Mouse (Mus musculus) heart, embryonic 14.5 days (tissue): ENCODE measurements around the gene Tmem176b. TPM values are rescaled to one million over a fixed set of nuclear protein-coding genes. Genes with fewer than 3 reads are reported as not detected.
"Not testable (repeated sequence)": the region's sequence is repeated elsewhere in the genome, so short reads cannot be mapped to it uniquely, and the experiment has no call there.

ENCODE experiments used
- ATAC-seq: fragments of 200-750 bp; cut with Nextera tagmentation; 2 replicates; pipeline ENCODE4 v1.8.0; 2017; ENCODE audit warnings: low read depth, moderate TSS enrichment; ENCODE audit not compliant: insufficient number of reproducible peaks, insufficient read depth, low FRiP score
- H3K27ac ChIP-seq, 2 experiments: fragments of 200-500 bp in 1 of 2; fragments of 300-500 bp in 1 of 2; sonication (generic) in 1 of 2; replicated peaks in 1 of 2; 2 replicates each; pipeline ENCODE4 v1.5.1; 2012 to 2014; ENCODE audit warnings: low read depth in 2 of 2, low read length in 2 of 2, control low read depth in 1 of 2, mild to moderate bottlenecking in 1 of 2, mixed read lengths in 1 of 2; ENCODE audit not compliant: control insufficient read depth in 1 of 2, insufficient read depth in 1 of 2
- H3K27me3 ChIP-seq: fragments of 300-500 bp; sonication (generic); 2 replicates; pipeline ENCODE4 v1.6.1; 2014; ENCODE audit warnings: mild to moderate bottlenecking, low read length, control low read depth; ENCODE audit not compliant: control insufficient read depth, insufficient read depth
- H3K36me3 ChIP-seq: fragments of 300-500 bp; sonication (generic); 2 replicates; pipeline ENCODE4 v1.6.1; 2014; ENCODE audit warnings: mild to moderate bottlenecking, control low read depth, low read length, mixed read lengths; ENCODE audit not compliant: control insufficient read depth, insufficient read depth
- H3K4me1 ChIP-seq, 2 experiments: fragments of 200-500 bp in 1 of 2; fragments of 300-500 bp in 1 of 2; sonication (generic) in 1 of 2; 2 replicates each; pipeline ENCODE4 v1.6.1; 2012 to 2014; ENCODE audit warnings: low read length in 2 of 2, control low read depth in 1 of 2, mixed read lengths in 1 of 2; ENCODE audit not compliant: control insufficient read depth in 2 of 2, insufficient read depth in 2 of 2
- H3K4me2 ChIP-seq: fragments of 300-500 bp; sonication (generic); 2 replicates; pipeline ENCODE4 v1.6.1; 2014; ENCODE audit warnings: mild to moderate bottlenecking, low read length
- H3K4me3 ChIP-seq, 2 experiments: fragments of 200-500 bp in 1 of 2; fragments of 300-500 bp in 1 of 2; sonication (generic) in 1 of 2; 2 replicates each; pipeline ENCODE4 v1.5.1; 2012 to 2014; ENCODE audit warnings: low read length in 2 of 2, mild to moderate bottlenecking in 2 of 2, control low read depth in 1 of 2, low read depth in 1 of 2, moderate library complexity in 1 of 2; ENCODE audit not compliant: control insufficient read depth in 1 of 2, insufficient read depth in 1 of 2
- H3K9ac ChIP-seq: fragments of 300-500 bp; sonication (generic); 2 replicates; pipeline ENCODE4 v1.6.1; 2014; ENCODE audit warnings: mild to moderate bottlenecking, low read length
- H3K9me3 ChIP-seq: fragments of 300-500 bp; sonication (generic); 2 replicates; pipeline ENCODE4 v1.6.1; 2016; ENCODE audit warnings: low read length, control low read depth; ENCODE audit not compliant: control insufficient read depth
- WGBS: fragments of 180-500 bp; shearing (Covaris S2); extraction: QIAGEN DNeasy Blood & Tissue Kit; methylation state at CpG from one replicate; pipeline ENCODE4 v1.1.7; 2014; 5-methylcytosine and 5-hydroxymethylcytosine counted together
- polyA plus RNA-seq: library from polyadenylated mRNA; unstranded; fragments of >200 nt; fragmentation: Nextera tagmentation; extraction: Ambion mirVana; gene quantifications from 2 replicates; pipeline ENCODE4 v1.2.1, GENCODE M21; 2014

Gene Tmem176b
- polyA plus RNA-seq, 1 experiment from 2014 or later: 295 TPM

DNA sequence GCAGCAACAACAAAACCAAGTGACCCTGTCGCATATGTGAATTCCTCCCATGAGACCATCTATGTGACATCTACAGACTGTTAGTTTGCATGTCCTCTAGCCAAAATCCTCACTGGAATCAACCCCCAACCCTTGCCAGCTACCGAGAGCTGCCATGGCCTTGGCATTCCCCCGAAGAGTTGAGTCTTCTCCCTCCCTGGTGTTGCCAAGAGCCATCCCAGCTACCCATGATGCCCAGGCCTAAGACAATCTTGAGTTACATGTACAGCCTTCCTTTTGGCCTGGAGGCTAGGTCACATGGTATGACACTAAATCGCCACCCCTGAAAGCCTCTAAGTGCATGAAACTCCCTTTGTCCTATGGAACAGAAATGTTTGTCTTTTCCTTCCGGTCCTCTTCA is 10.2 kb downstream of the Tmem176b start:
- Histone ChIP-seq H3K9ac (no peak overlapping the region), H3K4me1 (peaks cover 0 to 6% of the 10 kb centered on the region in 2 experiments; a peak in 1 of 4 replicates)
- 91% methylated on average over 5 of the region's 5 CpGs for WGBS

DNA sequence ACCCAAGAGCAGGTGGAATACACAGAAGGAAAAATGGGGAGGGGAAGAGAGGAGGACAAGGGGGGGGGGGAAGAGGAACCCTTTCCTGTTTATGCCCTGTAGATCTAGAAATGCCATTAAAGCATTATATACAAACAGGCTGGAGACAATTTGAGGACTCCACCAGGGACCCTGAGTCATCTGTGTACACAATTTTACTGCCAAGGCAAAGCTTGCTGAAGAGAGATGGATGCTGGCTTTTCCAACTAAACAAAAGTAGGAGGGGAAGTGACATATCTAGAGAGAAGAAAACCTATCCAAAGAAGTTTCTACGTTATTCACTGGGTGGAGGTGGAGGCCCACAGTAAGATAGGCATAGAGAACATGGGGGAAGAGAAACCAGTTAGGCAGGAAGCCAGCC is 11.1 kb downstream of the Tmem176b start:
- WGBS: 61% methylated on average over 1 of the region's 1 CpGs
- Histone ChIP-seq H3K27ac (no peak overlapping the region), H3K4me1 (peaks cover 0 to 6% of the 10 kb centered on the region in 2 experiments; a peak in 1 of 4 replicates)

More for the DNA sequence above, 10.2 kb downstream of the Tmem176b start:
- H3K4me2 ChIP-seq: no peak overlapping the region
- peaks cover 34% of the 10 kb centered on the region for H3K36me3 ChIP-seq
- no peak for ATAC-seq
- H3K27ac ChIP-seq: no peak overlapping the region
- H3K4me3 ChIP-seq: no peak overlapping the region
- H3K27me3 ChIP-seq: no peaks in the 10 kb centered on the region
- no peaks in the 10 kb centered on the region for H3K9me3 ChIP-seq

DNA sequence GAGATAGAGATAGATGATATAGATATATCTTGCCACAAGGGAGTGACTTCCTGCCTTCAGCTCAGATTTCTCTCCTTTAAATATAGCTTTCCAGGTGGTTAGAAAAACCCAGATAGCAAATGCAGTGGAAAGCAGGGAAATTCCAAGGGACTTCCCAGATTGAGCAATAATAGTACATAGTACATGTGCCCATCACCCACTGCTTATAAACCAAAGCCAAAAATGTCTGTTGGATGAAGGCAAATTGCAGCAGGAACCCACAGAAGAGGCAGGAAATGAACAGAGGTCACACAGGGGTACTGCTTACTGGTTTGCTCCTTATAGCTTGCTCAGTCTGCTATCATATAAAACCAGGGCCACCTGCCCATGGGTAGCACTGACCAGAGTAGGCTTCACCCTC is 11.6 kb downstream of the Tmem176b start:
- H3K4me2 ChIP-seq: no peak overlapping the region
- H3K27me3 ChIP-seq: no peaks in the 10 kb centered on the region
- no peak overlapping the region for H3K9ac ChIP-seq
- peaks cover 0 to 6% of the 10 kb centered on the region in 2 experiments; a peak in 1 of 4 replicates for H3K4me1 ChIP-seq
- no peak overlapping the region for H3K27ac ChIP-seq
- H3K4me3 ChIP-seq: no peak overlapping the region
- ATAC-seq: no peak
- peaks cover 19% of the 10 kb centered on the region for H3K36me3 ChIP-seq
- H3K9me3 ChIP-seq: no peaks in the 10 kb centered on the region

More for the DNA sequence above, 11.1 kb downstream of the Tmem176b start:
- H3K36me3 ChIP-seq: peaks cover 25% of the 10 kb centered on the region
- H3K9ac ChIP-seq: no peak overlapping the region
- ATAC-seq: no peak
- no peaks in the 10 kb centered on the region for H3K27me3 ChIP-seq
- no peak overlapping the region for H3K4me3 ChIP-seq
- no peaks in the 10 kb centered on the region for H3K9me3 ChIP-seq
- no peak overlapping the region for H3K4me2 ChIP-seq

DNA sequence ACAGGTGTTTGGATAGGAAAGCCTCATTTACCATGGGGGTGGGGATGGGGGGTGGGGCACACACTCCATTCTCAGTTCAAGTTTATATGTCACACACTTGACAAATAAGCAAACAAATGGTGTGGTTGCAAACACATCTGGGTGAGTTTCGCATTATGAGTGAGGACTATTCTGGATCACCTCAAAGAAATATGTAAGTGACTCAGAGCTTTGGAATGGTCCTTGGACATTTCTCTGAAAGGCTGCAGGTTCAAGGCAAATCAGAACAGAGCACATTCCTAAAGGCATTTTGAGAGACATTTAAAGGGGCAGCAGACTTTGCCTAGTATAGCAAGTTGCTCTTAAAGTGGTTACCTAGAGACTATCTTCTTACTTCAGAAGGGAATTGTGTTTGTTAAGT is 12.3 kb downstream of the Tmem176b start:
- Histone ChIP-seq H3K4me1 (peaks cover 0 to 6% of the 10 kb centered on the region in 2 experiments; a peak in 1 of 4 replicates), H3K27ac (no peak overlapping the region), H3K36me3 (peaks cover 12% of the 10 kb centered on the region), H3K9ac (no peak overlapping the region), H3K9me3 (no peaks in the 10 kb centered on the region), H3K4me3 (no peak overlapping the region), H3K27me3 (no peaks in the 10 kb centered on the region), H3K4me2 (no peak overlapping the region)
- ATAC-seq: no peak
- WGBS: 32% methylated on average over 1 of the region's 1 CpGs

DNA sequence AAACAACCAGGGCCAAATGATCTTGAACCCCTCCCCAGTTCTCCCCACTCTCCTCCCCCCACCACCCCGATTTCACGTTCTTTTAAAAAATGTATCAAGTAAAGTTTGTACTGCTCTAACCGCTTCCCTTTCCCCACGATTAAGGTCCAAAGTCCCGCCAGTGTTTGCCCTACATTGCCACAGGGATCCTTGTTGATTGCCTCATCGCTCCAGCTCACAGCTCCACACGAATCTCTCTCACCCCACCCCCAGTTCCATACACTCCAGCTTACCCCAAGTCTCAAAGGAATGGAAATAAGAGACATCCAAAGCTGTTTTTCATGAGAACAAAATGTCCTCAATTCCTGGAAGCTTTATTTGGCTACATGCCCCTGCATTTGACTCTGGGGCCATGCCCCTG is 16.3 kb downstream of the Tmem176b start:
- Histone ChIP-seq H3K4me2 (no peak overlapping the region), H3K4me3 (no peak overlapping the region), H3K27ac (no peak overlapping the region), H3K9ac (no peak overlapping the region), H3K27me3 (no peaks in the 10 kb centered on the region), H3K9me3 (no peaks in the 10 kb centered on the region), H3K36me3 (no peaks in the 10 kb centered on the region), H3K4me1 (peaks cover 0 to 6% of the 10 kb centered on the region in 2 experiments; a peak in 1 of 4 replicates)
- no peak for ATAC-seq
- WGBS: 73% methylated on average over 7 of the region's 7 CpGs

DNA sequence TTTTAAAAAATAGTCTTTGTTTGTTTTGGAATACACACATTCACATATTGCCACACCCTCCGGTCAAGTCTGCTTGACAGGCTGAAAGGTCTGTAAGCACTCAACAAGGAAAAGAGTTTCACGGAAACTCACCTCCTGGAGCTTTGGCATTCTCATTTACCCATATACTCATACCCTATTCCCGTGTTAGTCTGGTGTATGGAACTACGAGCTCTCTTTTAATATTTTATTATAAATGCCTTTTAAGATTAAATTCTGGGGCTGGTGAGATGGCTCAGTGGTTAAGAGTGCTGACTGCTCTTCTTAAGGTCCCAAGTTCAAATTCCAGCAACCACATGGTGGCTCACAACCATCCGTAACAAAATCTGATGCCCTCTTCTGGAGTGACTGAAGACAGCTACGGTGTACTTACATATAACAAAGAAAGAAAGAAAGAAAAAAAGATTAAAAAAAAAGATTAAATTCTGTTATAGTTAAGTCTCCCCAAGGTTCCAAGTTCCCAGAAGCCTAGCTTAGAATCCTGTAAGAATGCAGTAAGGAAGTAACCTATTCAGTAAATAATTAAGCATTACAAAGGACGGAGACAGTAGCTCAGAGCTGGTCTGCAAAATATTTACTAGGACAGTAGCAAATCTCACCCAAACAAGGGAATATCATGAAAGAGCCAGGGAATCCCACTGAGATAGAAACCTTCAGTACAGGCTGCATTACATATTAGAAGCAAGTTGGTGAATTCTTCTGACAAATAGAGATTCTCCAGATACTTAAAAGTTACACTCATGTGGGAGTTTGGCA is 19.1 kb downstream of the Tmem176b start:
- ATAC-seq, H3K9ac ChIP-seq, H3K4me3 ChIP-seq, H3K9me3 ChIP-seq, H3K27me3 ChIP-seq, H3K4me2 ChIP-seq, H3K36me3 ChIP-seq, H3K27ac ChIP-seq, H3K4me1 ChIP-seq: not testable (repeated sequence)
- WGBS: 82% methylated on average over 7 of the region's 7 CpGs

DNA sequence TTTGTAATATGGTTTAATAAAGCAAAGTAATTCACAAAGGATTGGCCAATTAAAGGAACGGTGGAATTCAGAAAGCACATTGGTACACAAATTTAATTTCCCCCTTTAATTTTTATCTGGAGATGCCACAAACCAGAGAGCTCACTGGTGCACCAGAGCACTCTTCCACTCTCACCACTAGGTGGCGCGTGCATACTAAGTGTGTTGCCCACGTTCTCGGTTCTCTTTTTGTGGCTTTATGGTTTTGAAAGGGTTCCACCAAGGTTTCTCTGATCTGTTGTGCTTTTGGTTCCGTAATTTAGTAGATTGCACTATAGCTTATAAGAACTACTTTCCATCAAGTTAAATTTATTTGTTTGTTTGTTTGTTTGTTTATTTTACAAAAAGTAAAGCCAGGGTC is 23.5 kb downstream of the Tmem176b start:
- Histone ChIP-seq H3K27me3 (no peaks in the 10 kb centered on the region), H3K36me3 (no peaks in the 10 kb centered on the region), H3K4me2 (no peak overlapping the region), H3K9me3 (no peaks in the 10 kb centered on the region), H3K27ac (no peak overlapping the region), H3K4me3 (no peak overlapping the region), H3K4me1 (no peaks in the 10 kb centered on the region), H3K9ac (no peak overlapping the region)
- no peak for ATAC-seq
- WGBS: 7% methylated on average over 6 of the region's 6 CpGs

DNA sequence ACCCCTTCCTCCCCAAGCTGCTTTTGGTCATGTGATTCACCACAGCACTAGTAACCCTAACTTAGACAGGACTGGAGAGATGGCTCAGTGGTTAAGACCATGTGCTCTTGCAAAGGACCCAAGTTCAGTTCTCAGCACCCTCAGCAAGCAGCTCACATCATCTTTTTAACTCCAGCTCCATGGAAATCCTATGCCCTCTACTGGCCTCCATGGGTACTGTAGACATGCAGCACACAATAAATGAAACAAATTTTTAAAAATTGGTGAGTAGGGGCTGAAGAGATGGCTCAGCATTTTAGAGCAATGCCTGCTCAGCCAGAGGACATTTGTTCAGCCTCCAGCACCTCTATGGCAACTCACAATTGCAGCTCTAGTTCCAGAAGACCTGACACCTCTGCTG is 26.3 kb downstream of the Tmem176b start:
- Histone ChIP-seq H3K9ac (no peak overlapping the region), H3K9me3 (no peaks in the 10 kb centered on the region), H3K4me1 (no peaks in the 10 kb centered on the region), H3K4me2 (no peak overlapping the region), H3K27me3 (no peaks in the 10 kb centered on the region), H3K4me3 (no peak overlapping the region), H3K36me3 (no peaks in the 10 kb centered on the region), H3K27ac (no peak overlapping the region)
- no peak for ATAC-seq
